Mouse (Mus musculus) heart, adult 11 months (tissue): Measurements from ENCODE around the gene Zfp52.

Source experiments
- DNase-seq: peaks from one replicate; pipeline ENCODE4 v3.0.0; 2022

Gene Zfp52

GRCm38 (mm10) chr17:21566728-21567349 lies 31.5 kb downstream of the Zfp52 start, which contains the start of gene Zfp948:
TSS of gene Zfp948 (plus strand) at chr17:21567008.
- DNase-seq = peak; percentile 99

- peak; percentile 90 for DNase-seq
Measured at GRCm38 (mm10) chr17:21567696-21568095, 32.4 kb downstream of the Zfp52 start.

GRCm38 (mm10) chr17:21579080-21579479 lies 43.7 kb downstream of the Zfp52 start:
- DNase-seq = no peak

- DNase-seq = no peak
Measured at GRCm38 (mm10) chr17:21579493-21580175, 44.3 kb downstream of the Zfp52 start.

- DNase-seq = no peak
Measured at GRCm38 (mm10) chr17:21585521-21585920, 50.2 kb downstream of the Zfp52 start.
